In the genomic region with DNA sequence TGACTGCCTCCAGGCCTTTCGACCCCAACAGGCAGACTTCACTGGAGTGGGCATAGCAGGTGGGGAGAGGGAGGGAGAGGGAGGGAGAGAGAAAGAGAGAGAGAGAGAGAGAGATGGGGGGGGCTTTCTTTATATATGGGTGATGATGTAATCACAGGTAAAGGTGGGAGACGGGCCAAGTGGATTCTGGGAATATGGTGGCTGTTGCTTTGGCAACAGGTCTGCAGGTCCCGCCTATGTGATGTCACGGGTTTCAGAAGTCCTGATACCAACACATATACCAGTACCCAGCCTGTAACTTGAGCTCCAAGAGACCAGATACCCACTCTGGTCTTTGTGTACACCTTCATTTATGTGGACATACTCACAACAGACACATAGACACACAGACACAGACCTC, we compare ENCODE assay signal across 24 mouse cellular contexts. TPM values are rescaled to one million over a fixed set of nuclear protein-coding genes. Genes with fewer than 3 reads are reported as not detected.
"Had no signal": no experiment of that assay in that cellular context is flagged by ENCODE, and none has a peak within 500 bp of the region (broad histone marks: within the 10 kb centered on the region; RNA-seq: fewer than 3 reads in every experiment).

No protein-coding gene starts in this region.

- H3K36me3 ChIP-seq: liver, embryonic 15.5 days; lung, embryonic 15.5 days; neural tube, embryonic 13.5 days; neural tube, embryonic 15.5 days had no signal

- DNase-seq: liver, postnatal 0 days; lung, adult 2 months; lung, postnatal 14 days; lung, postnatal 36 days; midbrain, embryonic 14.5 days; retina, postnatal 1 day; right cerebral cortex, postnatal 25 days; right cerebral cortex, postnatal 4 days; spleen, adult 18-20 months; thymus, adult 18-20 months; thymus, postnatal 14 days; thymus, postnatal 36 days had no signal

- H3K27me3 ChIP-seq: liver, embryonic 15.5 days; lung, embryonic 15.5 days; neural tube, embryonic 13.5 days; neural tube, embryonic 15.5 days had no signal

- H3K27ac ChIP-seq: liver, embryonic 15.5 days; lung, embryonic 15.5 days; macrophage; neural tube, embryonic 13.5 days; neural tube, embryonic 15.5 days had no signal

- H3K4me1 ChIP-seq: liver, embryonic 15.5 days; lung, embryonic 15.5 days; megakaryocyte, embryonic 14.5 days; neural tube, embryonic 13.5 days; neural tube, embryonic 15.5 days had no signal

- H3K4me3 ChIP-seq: liver, embryonic 15.5 days; lung, embryonic 15.5 days; megakaryocyte, embryonic 14.5 days; myocyte; neural tube, embryonic 13.5 days; neural tube, embryonic 15.5 days had no signal

- H3K9me3 ChIP-seq: liver, embryonic 15.5 days; lung, embryonic 15.5 days; neural tube, embryonic 15.5 days had no signal

- ATAC-seq: liver, postnatal 0 days; lung, postnatal 0 days; midbrain, embryonic 16.5 days had no signal

- H3K4me2 ChIP-seq: liver, embryonic 15.5 days; lung, embryonic 15.5 days; midbrain, embryonic 11.5 days; neural tube, embryonic 13.5 days; neural tube, embryonic 15.5 days had no signal

- H3K9ac ChIP-seq: liver, embryonic 15.5 days; liver, postnatal 0 days; lung, embryonic 15.5 days; neural tube, embryonic 13.5 days; neural tube, embryonic 15.5 days had no signal

RNA-seq across cellular contexts. Expression of a gene that starts 27.5 kb away (rescaled TPM):
- total RNA-seq: megakaryocyte progenitor cell, adult 5-6 weeks had no signal
- polyA plus RNA-seq: macrophage; midbrain, embryonic 11.5 days; midbrain, embryonic 14.5 days; midbrain, embryonic 16.5 days; myocyte; neural tube, embryonic 11.5 days; neural tube, embryonic 13.5 days; neural tube, embryonic 15.5 days had no signal

RNA-seq across cellular contexts. Expression of a gene that starts 53.0 kb away (rescaled TPM):
- polyA plus RNA-seq: macrophage, myocyte had no signal
